Mouse (Mus musculus) lung, adult 2 months (tissue): ENCODE measurements around the gene Nipal4. TPM values are rescaled to one million over a fixed set of nuclear protein-coding genes. Genes with fewer than 3 reads are reported as not detected.

Experiments used
- DNase-seq: peaks from one replicate; pipeline ENCODE4 v3.0.0; 2022
- H3K4me1 ChIP-seq: fragments of 200-500 bp; 2 replicates; pipeline ENCODE4 v1.6.1; 2011; ENCODE audit warnings: low read length; ENCODE audit not compliant: control insufficient read depth, insufficient read depth
- H3K4me3 ChIP-seq: fragments of 200-500 bp; replicated peaks from 2 replicates; pipeline ENCODE3; 2011; ENCODE audit warnings: low read depth, mild to moderate bottlenecking, control low read depth, low read length; ENCODE audit errors: extremely low read depth
- CTCF ChIP-seq: fragments of 200-500 bp; IDR thresholded peaks from 2 replicates; pipeline ENCODE4 v1.5.1; 2011; ENCODE audit warnings: mild to moderate bottlenecking, low read length, control low read depth; ENCODE audit not compliant: insufficient read depth
- POLR2A ChIP-seq: fragments of 200-500 bp; IDR thresholded peaks from 2 replicates; pipeline ENCODE4 v1.6.1; 2011; ENCODE audit warnings: low read depth, mild to moderate bottlenecking, control low read depth, low read length, borderline replicate concordance; ENCODE audit errors: extremely low read depth
- WGBS: fragments of 180-500 bp; shearing (Covaris S2); methylation state at CpG from one replicate; pipeline ENCODE4 v1.1.7; 2018; 5-methylcytosine and 5-hydroxymethylcytosine counted together
- polyA plus RNA-seq: library from polyadenylated mRNA; depleted of rRNA; stranded (reverse); fragments of >200 nt; gene quantifications from 2 replicates; pipeline ENCODE4 v1.2.3, GENCODE M21; 2012

The Nipal4 gene
- polyA plus RNA-seq, 1 experiment: 7.1 TPM

DNA sequence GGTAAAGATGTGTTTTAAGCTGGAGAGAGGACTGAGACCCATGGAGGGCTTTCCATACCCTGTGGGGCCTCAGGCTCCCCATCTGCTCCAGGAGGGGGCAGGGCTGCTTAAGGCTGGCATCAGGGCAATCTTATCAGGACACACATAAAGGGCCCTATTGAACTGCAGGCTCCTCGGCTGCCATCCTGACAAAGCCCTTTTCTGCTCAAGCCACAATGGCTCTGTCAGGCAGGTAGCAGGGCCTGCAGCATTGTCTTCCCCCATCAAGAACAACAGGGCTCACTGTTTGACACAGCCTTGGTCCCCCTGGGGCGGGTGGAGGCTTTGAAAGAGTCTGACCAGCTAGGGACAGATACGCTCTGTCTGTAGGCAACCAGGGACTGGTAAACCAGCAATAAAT is 3.6 kb upstream of the Nipal4 start:
- 80% methylated on average over 3 of the region's 3 CpGs for WGBS
- no peak overlapping the region for H3K4me3 ChIP-seq
- peaks cover 3% of the 10 kb centered on the region; the same call in 1 of the 2 replicates for H3K4me1 ChIP-seq
- TF ChIP-seq CTCF (no peak), POLR2A (no peak)
- DNase-seq: no peak

DNA sequence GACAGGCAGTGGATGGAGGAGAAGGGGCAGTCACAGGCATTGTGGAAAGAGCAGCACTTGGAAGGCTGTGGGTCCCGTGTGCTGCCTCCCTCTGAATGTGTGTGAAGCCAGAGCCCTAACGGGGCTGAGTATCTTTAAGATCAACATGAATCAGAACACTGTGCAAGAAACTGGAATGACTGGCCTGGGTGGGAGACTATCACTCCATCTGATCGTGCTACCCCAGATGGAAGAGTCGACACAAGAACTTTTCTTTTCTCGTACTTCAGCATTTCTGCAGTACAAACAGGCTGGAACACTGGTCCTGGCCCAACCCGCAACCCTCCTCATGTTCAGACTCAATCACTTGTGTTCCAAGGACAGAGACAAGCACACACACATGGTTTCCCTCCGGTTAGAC is 2.2 kb upstream of the Nipal4 start:
- Histone ChIP-seq H3K4me1 (peaks cover 3% of the 10 kb centered on the region; the same call in 1 of the 2 replicates), H3K4me3 (no peak overlapping the region)
- DNase-seq: no peak
- WGBS: 88% methylated on average over 7 of the region's 7 CpGs
- TF ChIP-seq CTCF (no peak), POLR2A (no peak)

DNA sequence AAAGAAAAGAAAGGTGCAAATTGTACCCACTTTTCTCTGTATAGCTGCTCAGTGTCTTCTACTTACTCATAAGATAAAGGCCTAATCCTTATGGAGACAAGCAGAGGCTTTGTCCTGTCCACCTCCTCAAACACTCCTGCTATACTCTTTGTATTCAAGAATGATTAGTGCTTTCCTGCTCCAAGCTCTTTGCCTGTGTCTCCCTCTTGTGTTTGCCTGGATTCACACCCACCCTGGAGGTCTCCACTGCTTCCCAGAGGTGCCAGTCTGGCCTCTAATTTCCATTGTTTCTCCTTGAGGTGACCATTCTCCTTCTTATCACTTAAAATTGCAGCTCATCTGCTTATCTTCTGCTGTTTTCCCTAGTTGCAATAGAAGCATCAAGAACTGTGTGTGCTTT is 8.8 kb downstream of the Nipal4 start:
- Histone ChIP-seq H3K4me3 (no peak overlapping the region), H3K4me1 (no peaks in the 10 kb centered on the region)
- TF ChIP-seq CTCF: no peak
- TF ChIP-seq POLR2A: no peak
- no peak for DNase-seq

DNA sequence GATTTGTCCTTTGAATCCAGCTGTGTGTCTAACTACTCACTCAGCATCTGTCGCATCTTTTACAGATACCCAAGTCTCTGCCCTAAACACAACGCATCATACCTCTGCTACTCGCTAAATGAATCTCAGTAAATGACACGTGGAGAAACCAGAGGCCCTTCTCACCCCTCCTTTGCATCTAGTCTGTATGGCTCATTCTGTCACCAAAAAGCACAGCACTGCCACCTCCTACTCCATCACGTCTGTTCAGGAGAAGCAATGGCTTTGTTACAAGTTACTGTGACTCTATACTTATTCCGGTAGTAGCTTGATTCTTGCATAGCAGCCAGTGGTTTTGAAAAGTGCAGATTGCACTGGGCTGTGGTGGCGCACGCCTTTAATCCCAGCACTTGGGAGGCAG is 9.4 kb downstream of the Nipal4 start:
- 93% methylated on average over 8 of the region's 8 CpGs for WGBS
- no peak for DNase-seq
- Histone ChIP-seq H3K4me3 (no peak overlapping the region), H3K4me1 (no peaks in the 10 kb centered on the region)
- TF ChIP-seq CTCF: no peak

DNA sequence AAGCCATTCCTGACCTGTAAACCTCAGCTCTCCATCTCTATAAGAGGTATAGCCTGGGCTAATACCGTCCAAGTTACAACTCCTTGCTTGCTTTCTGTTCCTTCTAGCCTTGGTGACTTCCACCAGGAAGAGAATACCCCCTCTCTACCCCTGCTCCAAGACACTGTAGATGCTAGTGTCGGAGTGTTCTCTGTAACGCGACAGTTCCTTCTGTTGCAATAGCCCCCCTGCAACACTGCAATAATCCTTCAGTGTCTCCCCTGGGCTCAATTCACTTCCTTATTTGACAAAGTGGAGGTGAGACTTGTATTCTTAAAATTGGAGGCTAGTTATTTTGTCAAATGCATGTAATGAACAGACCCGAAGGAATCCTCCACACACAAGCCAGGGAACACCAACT is 19.7 kb downstream of the Nipal4 start:
- DNase-seq: no peak
- TF ChIP-seq POLR2A (no peak), CTCF (no peak)
- H3K4me3 ChIP-seq: no peak overlapping the region
- WGBS: 88% methylated on average over 5 of the region's 5 CpGs
- H3K4me1 ChIP-seq: no peaks in the 10 kb centered on the region

DNA sequence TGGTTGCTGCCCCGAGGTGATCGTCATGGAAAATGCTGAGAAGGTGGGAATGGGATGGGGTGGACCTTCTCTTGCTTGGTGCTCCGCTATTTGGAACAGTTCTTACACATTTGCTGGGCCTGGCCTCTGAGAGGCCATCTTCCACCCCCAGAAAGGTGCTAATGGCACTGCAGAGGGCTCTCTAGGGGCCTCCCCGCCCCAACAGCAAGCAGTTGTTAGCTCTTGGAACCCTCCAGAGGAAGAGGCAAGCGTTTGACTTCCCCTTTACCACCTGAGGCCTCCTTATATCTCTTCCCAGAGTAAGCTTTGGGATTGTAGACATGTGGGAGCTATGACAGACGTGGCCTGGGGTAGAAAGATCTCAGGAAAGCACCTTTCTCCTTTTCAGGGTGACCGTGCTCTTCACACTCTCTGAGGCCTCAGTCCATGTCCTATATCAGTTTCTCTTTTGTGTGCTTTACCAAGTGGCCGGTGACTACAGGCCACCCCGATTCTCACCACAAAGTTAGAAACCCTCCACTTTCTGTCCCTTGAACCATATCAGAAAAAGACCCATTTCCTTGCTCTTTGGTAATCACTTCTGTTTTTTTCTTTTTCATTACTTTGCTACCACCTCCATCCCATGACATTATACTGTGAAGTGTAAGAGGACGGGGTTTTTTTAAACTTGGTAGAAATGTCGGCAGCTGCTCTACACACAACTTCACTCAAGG is 21.0 kb downstream of the Nipal4 start:
- Histone ChIP-seq H3K4me1 (no peaks in the 10 kb centered on the region), H3K4me3 (no peak overlapping the region)
- WGBS: 84% methylated on average over 11 of the region's 11 CpGs
- no peak for TF ChIP-seq CTCF
- TF ChIP-seq POLR2A: no peak
- no peak for DNase-seq

DNA sequence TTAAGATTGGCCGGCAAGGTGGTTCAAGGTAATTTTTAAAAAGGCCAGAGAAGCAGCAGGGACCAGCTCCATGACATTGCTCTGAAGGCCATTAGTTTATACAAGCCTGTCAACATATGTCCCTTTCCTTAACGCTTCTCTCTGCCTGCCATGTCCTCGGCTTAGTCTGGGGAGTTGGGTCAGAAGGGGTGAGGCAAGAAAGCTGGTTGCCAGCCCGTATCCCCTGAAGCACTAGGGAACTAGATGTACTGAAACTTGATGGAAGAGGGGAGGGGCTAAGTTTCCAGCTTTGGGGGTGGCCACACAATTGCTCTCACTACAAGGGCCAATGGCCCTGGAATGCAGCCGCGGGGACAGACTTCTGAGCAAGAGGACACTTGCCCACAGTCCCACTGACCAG is 23.0 kb downstream of the Nipal4 start:
- H3K4me1 ChIP-seq: no peaks in the 10 kb centered on the region
- no peak for DNase-seq
- TF ChIP-seq POLR2A (no peak), CTCF (no peak)
- no peak overlapping the region for H3K4me3 ChIP-seq
- 64% methylated on average over 6 of the region's 6 CpGs for WGBS

DNA sequence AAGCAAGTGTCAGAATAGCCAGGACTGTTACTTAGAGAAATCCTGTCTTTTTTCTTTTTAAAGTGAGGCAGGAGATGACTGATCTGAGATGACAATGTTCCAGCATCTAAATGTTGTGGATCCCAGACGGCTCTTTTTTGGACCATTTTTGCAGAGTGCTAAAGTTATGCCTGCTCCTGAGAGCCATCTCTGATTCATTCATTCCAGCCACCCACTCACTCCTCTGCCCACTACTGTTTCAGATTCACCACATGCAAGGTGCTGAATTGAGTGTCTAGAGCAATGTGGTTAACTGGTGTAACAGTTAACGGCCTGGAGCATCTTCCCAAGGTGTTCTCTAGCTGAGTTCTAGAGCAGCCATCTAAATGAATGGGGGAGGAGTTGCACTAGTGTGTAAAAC is 31.4 kb downstream of the Nipal4 start:
- no peak for DNase-seq
- 83% methylated on average over 2 of the region's 2 CpGs for WGBS
- Histone ChIP-seq H3K4me3 (no peak overlapping the region), H3K4me1 (no peaks in the 10 kb centered on the region)
- TF ChIP-seq CTCF: no peak
- TF ChIP-seq POLR2A: no peak

DNA sequence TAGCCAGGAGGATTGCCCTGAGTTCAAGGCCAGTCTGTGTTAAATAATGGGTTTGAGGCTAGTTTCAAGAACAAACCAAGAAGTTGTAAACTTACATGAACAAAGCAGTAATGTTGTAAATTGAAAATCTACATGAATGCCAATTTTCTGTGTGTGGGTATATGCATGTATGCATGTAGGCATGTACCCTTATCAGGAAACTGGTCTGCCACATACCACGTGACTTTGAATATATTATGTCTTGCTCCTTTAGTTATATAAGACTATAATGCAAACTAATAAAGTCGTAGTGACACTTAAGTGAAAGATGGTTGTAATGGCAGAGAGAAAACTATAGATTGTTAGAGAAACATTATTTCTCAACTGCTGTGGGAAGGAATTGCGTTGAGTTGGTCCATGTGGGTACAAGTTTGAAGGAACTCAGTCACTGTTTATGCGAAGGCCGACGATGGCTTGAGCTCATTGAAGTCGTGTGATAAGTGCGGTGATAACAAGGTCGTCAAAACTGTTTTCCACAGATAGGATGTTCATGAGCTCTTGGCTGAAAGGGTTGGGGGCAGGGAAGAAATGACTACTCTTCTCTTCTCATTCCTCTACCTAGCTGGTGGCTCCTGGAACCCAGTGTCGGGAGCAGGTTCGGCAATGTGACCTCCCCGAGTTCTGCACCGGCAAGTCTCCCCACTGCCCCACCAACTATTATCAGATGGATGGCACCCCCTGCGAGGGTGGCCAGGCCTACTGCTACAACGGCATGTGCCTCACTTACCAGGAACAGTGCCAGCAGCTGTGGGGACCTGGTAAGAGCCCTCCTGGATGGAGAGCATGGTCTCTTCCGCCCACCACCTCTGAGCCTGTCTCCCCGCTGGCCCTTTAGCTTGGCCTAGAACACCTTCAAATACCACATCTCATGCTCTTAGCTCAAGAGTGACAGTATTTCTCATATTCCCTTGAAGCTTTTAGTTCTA is 35.0 kb downstream of the Nipal4 start:
- WGBS: 77% methylated on average over 17 of the region's 17 CpGs
- TF ChIP-seq CTCF: no peak
- no peak for TF ChIP-seq POLR2A
- DNase-seq: no peak
- no peak overlapping the region for H3K4me3 ChIP-seq
- H3K4me1 ChIP-seq: peaks cover 2% of the 10 kb centered on the region

DNA sequence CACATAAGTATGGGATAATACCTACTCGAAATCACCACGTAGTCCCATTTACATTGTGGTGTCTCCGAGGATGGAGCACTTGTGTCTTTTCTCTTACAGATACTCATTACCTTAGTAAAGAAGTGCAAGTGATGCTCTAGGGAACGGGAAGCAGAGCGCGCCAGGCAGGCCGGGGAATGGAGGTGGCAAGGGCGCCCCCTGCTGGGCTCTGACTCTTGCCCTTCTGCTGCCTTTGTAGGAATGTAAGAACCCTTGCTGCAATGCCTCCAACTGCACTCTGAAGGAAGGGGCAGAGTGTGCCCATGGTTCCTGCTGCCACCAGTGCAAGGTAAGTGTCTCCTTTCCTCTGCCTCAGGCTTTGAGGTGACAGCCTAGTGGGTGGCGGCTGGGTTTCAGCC is 37.8 kb downstream of the Nipal4 start:
- TF ChIP-seq CTCF: peak; percentile 65
- TF ChIP-seq POLR2A: no peak
- peak; percentile 78 for DNase-seq
- WGBS: 57% methylated on average over 9 of the region's 9 CpGs
- H3K4me3 ChIP-seq: no peak overlapping the region
- H3K4me1 ChIP-seq: peaks cover 2% of the 10 kb centered on the region
